In genomic region chr2:6273392-6273845, GRCm38 (mm10) we compare ENCODE assay signal across 8 mouse cellular contexts. TPM values are rescaled to one million over a fixed set of nuclear protein-coding genes. Genes with fewer than 3 reads are reported as not detected.
DNase-seq lines count a peak whose midpoint lies in the region; ATAC-seq and TF ChIP-seq lines count a peak whose summit lies in the region.

No protein-coding gene starts in this region.

- peaks cover 12% of the 10 kb centered on the region; the same call in 1 of the 2 replicates for H3K4me1 ChIP-seq in embryonic facial prominence, embryonic 12.5 days
- no peaks in the 10 kb centered on the region for H3K4me1 ChIP-seq in midbrain, postnatal 0 days (ENCODE audit: insufficient read depth, low read length)

- 12% methylated on average over 10 of the region's 10 CpGs for WGBS in embryonic facial prominence, embryonic 12.5 days
- WGBS in midbrain, postnatal 0 days: 42% methylated on average over 10 of the region's 10 CpGs

- H3K27ac ChIP-seq in layer of hippocampus, adult 2 months: peak overlapping the region; percentile 24; the same call in 1 of the 2 replicates
- H3K27ac ChIP-seq in embryonic facial prominence, embryonic 12.5 days: peak overlapping the region; percentile 57; the same call in 1 of the 2 replicates
- no peak overlapping the region for H3K27ac ChIP-seq in midbrain, postnatal 0 days (ENCODE audit: low read depth, low read length)

- no peak overlapping the region for H3K4me3 ChIP-seq in layer of hippocampus, adult 2 months
- H3K4me3 ChIP-seq in embryonic facial prominence, embryonic 12.5 days: no peak overlapping the region
- no peak overlapping the region for H3K4me3 ChIP-seq in midbrain, postnatal 0 days (ENCODE audit: low read depth, low read length)

- TF ChIP-seq CTCF in layer of hippocampus, adult 2 months (conservative IDR thresholded peaks at IDR 0.05): no peak
- no peak for TF ChIP-seq CTCF in midbrain, postnatal 0 days (IDR thresholded peaks at IDR 0.05)

- no peaks in the 10 kb centered on the region for H3K27me3 ChIP-seq in embryonic facial prominence, embryonic 12.5 days
- no peaks in the 10 kb centered on the region for H3K27me3 ChIP-seq in midbrain, postnatal 0 days (ENCODE audit: insufficient read depth, low read length)

- H3K9ac ChIP-seq in embryonic facial prominence, embryonic 12.5 days: no peak overlapping the region
- H3K9ac ChIP-seq in midbrain, postnatal 0 days (replicated peaks; ENCODE audit: low read length, poor library complexity, severe bottlenecking): no peak overlapping the region

- no peaks in the 10 kb centered on the region for H3K36me3 ChIP-seq in embryonic facial prominence, embryonic 12.5 days
- no peaks in the 10 kb centered on the region for H3K36me3 ChIP-seq in midbrain, postnatal 0 days (ENCODE audit: insufficient read depth, low read length)

- no peak for DNase-seq in layer of hippocampus, adult 2 months (ENCODE audit: low spot score in 2 of 2)
- no peak for DNase-seq in layer of hippocampus, adult 9-10 months (ENCODE audit: low spot score)
- peak; percentile 23 for DNase-seq in ZHBTc4 (ENCODE audit: low read depth, low spot score)
- peak; percentile 28 to 57 for DNase-seq in layer of hippocampus, postnatal 14 days (ENCODE audit: low spot score in 2 of 2)
- no peak for DNase-seq in testis, postnatal 14 days (ENCODE audit: low spot score)
- no peak for DNase-seq in midbrain, postnatal 0 days (ENCODE audit: low spot score)

- ATAC-seq in embryonic facial prominence, embryonic 12.5 days (ENCODE audit: insufficient number of reproducible peaks, insufficient read depth, low FRiP score, low TSS enrichment): no peak
- ATAC-seq in monocyte, adult 5-6 weeks (replicated peaks; ENCODE audit: insufficient number of reproducible peaks, low FRiP score, low TSS enrichment, poor library complexity, severe bottlenecking): peak; percentile 92
- no peak for ATAC-seq in midbrain, postnatal 0 days (ENCODE audit: low FRiP score)

- no peaks in the 10 kb centered on the region for H3K9me3 ChIP-seq in embryonic facial prominence, embryonic 12.5 days
- H3K9me3 ChIP-seq in midbrain, postnatal 0 days (ENCODE audit: low read length): no peaks in the 10 kb centered on the region

- peak overlapping the region; percentile 26; the same call in 1 of the 2 replicates for H3K4me2 ChIP-seq in embryonic facial prominence, embryonic 12.5 days (replicated peaks)
- H3K4me2 ChIP-seq in midbrain, postnatal 0 days (ENCODE audit: low read depth, low read length, poor library complexity, severe bottlenecking): no peak overlapping the region

RNA-seq across cellular contexts. Expression of gene Usp6nl, which starts 49.0 kb away (rescaled TPM):
- 10 to 100 TPM; 13.1 to 13.5 TPM for total RNA-seq in layer of hippocampus, adult 2 months (2021)
- 15.7 and 16.5 TPM in 2 replicates for polyA plus RNA-seq in embryonic facial prominence, embryonic 12.5 days (2016; fragmentation: Nextera tagmentation; extraction: Ambion mirVana)
- 10 to 100 TPM; 23.2 to 25.0 TPM for total RNA-seq in layer of hippocampus, postnatal 14 days (2021)
- total RNA-seq in monocyte, adult 5-6 weeks (2017): 17.1 to 24.3 TPM (median 21.7 TPM) in 3 replicates
- total RNA-seq in midbrain, postnatal 0 days (2014; rRNA removed): 16.7 and 18.8 TPM in 2 replicates
- polyA plus RNA-seq in midbrain, postnatal 0 days (2015; fragmentation: Nextera tagmentation; extraction: Ambion mirVana): 4.7 and 5.7 TPM in 2 replicates

Comparison
In these comparisons a context has a peak if more than half of its experiments do, and no peak if none do; other contexts are left out.
1. DNase-seq: peak in ZHBTc4 (single experiment) and layer of hippocampus, postnatal 14 days (2 of 2); none in layer of hippocampus, adult 2 months (0 of 2), layer of hippocampus, adult 9-10 months (single experiment), testis, postnatal 14 days (single experiment) and midbrain, postnatal 0 days (single experiment).